Mouse (Mus musculus): ENCODE results near the gene Flcn. TPM values are rescaled to one million over a fixed set of nuclear protein-coding genes. Genes with fewer than 3 reads are reported as not detected.

Flcn gene
- polyA plus RNA-seq, 1 experiment from 2014 or later = 37.0 TPM

DNA sequence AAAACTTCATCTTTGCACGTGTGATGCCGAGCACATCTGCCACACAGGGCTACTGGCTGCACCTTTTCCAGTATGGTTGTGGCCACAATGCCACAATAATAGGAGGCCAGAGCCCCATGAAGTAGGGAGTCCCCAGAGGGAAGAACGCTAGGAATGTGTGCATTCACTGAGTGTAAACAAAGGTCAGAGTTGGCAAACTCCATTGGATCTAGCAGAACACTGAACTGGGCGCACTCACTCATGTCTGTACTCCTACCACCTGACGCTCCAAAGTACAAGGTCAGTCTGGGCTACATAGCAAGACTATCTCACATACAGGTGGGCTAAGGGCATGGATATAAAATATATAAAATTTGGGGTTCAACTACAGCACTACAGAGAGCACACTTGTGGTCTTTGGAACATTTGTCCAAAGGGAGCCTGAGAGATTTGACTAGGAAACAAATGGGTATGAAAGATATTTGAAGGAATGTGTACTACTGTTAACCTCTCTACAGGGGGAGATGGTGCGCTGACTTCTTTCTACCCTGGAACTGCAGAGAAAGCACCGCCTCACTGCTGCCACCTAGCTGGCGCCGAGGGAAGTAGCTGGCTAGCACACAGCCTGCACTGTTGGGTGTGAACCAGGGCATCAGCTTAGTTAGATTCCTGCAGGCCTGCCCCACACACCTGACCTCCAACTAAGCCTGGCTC, 31.5 kb downstream of the Flcn start:
- H3K27ac ChIP-seq = no peak overlapping the region
- no peak overlapping the region for H3K4me2 ChIP-seq (replicated peaks)
- H3K4me1 ChIP-seq = no peaks in the 10 kb centered on the region
- H3K9ac ChIP-seq = no peak overlapping the region
- 57% methylated on average over 9 of the region's 9 CpGs for WGBS
- H3K9me3 ChIP-seq = no peaks in the 10 kb centered on the region
- no peaks in the 10 kb centered on the region for H3K27me3 ChIP-seq
- 0 out of 2 replicates have a peak, but pooled peaks have one; percentile 22 for ATAC-seq (ENCODE audit: insufficient number of reproducible peaks, insufficient read depth, low FRiP score, low TSS enrichment)
- peaks cover 54% of the 10 kb centered on the region for H3K36me3 ChIP-seq
- no peak overlapping the region for H3K4me3 ChIP-seq

DNA sequence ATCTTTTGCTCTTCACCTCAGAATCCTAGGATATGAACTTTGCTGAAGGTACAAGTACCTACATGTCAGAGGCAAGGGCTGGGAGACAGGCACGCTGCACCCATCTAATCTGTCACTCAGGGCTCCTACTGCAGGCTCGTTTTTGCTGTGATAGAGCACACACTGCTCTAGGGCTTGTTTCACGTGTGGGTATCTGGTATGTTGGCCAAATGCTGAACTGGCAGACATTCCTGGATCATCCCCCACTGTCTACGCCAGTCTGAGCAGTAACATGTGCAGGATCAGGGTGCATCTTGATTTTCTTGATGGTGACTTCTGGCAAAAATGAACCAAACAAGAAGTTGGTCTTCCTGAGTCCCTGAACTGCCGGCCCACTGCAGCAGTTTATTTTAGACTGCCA, 32.6 kb downstream of the Flcn start:
- no peak for ATAC-seq (ENCODE audit: insufficient number of reproducible peaks, insufficient read depth, low FRiP score, low TSS enrichment)
- 86% methylated on average over 5 of the region's 5 CpGs for WGBS
- peaks cover 62% of the 10 kb centered on the region for H3K36me3 ChIP-seq

GRCm38 (mm10) chr11:59775435-59776148, 34.2 kb downstream of the Flcn start:
- Histone ChIP-seq H3K9ac (no peak overlapping the region), H3K4me3 (no peak overlapping the region), H3K36me3 (peaks cover 79% of the 10 kb centered on the region), H3K4me1 (no peaks in the 10 kb centered on the region), H3K27ac (no peak overlapping the region), H3K4me2 (replicated peaks) (no peak overlapping the region), H3K27me3 (no peaks in the 10 kb centered on the region), H3K9me3 (no peaks in the 10 kb centered on the region)
- WGBS = 91% methylated on average over 13 of the region's 13 CpGs
- ATAC-seq (ENCODE audit: insufficient number of reproducible peaks, insufficient read depth, low FRiP score, low TSS enrichment) = no peak

More for the DNA sequence above, 32.6 kb downstream of the Flcn start:
- Histone ChIP-seq H3K27me3 (no peaks in the 10 kb centered on the region), H3K4me2 (replicated peaks) (no peak overlapping the region), H3K27ac (no peak overlapping the region), H3K9me3 (no peaks in the 10 kb centered on the region), H3K4me1 (no peaks in the 10 kb centered on the region), H3K9ac (no peak overlapping the region), H3K4me3 (no peak overlapping the region)

DNA sequence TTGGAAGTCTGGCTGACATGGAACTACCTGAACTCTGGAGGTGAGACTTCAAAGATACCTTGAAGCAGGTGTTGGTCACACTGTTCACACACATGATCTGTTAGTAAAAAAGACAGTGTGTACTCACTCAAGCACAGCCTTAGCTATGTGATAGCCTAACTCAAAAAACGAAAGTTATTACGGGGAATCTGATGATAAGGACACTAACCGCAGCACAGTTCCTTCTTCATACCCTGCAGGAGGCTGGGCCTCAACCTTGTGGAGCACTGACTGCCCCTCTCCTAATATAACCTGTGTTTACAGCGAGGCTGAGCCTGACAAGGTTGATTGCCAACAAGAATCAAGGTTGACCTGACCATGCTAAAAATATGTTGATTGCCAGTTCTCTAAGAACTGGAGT, 35.3 kb downstream of the Flcn start:
- Histone ChIP-seq H3K27ac (no peak overlapping the region), H3K36me3 (peaks cover 87% of the 10 kb centered on the region), H3K9ac (no peak overlapping the region), H3K9me3 (no peaks in the 10 kb centered on the region), H3K4me3 (no peak overlapping the region), H3K4me1 (no peaks in the 10 kb centered on the region), H3K27me3 (no peaks in the 10 kb centered on the region), H3K4me2 (replicated peaks) (no peak overlapping the region)
- ATAC-seq (ENCODE audit: insufficient number of reproducible peaks, insufficient read depth, low FRiP score, low TSS enrichment) = no peak
- 89% methylated on average over 4 of the region's 4 CpGs for WGBS

- WGBS = 86% methylated on average over 4 of the region's 4 CpGs
- ATAC-seq (ENCODE audit: insufficient number of reproducible peaks, insufficient read depth, low FRiP score, low TSS enrichment) = no peak
Observed at GRCm38 (mm10) chr11:59772902-59773301, 36.9 kb downstream of the Flcn start.

DNA sequence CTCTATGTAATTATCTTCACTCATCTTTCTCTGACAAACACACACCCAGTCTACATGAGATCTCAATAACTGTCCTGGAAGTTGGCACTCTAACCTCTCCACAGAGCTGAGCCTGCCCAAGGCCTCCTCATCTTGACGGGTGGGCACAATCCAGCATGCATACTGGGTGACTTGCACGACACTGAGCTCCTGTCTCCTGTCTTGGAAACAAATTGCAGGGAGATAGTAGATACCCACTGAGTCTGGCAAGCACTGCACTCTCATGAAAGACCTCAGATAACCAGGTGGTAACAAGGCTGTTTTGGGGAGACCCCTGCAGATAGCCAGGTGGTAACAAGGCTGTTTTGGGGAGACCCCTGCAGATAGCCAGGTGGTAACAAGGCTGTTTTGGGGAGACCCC, 37.5 kb downstream of the Flcn start:
- H3K27ac ChIP-seq = no peak overlapping the region
- H3K4me3 ChIP-seq = no peak overlapping the region
- 86% methylated on average over 2 of the region's 2 CpGs for WGBS
- no peaks in the 10 kb centered on the region for H3K9me3 ChIP-seq
- H3K4me1 ChIP-seq = no peaks in the 10 kb centered on the region
- no peak for ATAC-seq (ENCODE audit: insufficient number of reproducible peaks, insufficient read depth, low FRiP score, low TSS enrichment)
- peaks cover 94% of the 10 kb centered on the region for H3K36me3 ChIP-seq
- no peaks in the 10 kb centered on the region for H3K27me3 ChIP-seq
- H3K4me2 ChIP-seq (replicated peaks) = no peak overlapping the region
- H3K9ac ChIP-seq = no peak overlapping the region

More at GRCm38 (mm10) chr11:59772902-59773301, 36.9 kb downstream of the Flcn start:
- H3K36me3 ChIP-seq = peaks cover 92% of the 10 kb centered on the region
- no peak overlapping the region for H3K4me3 ChIP-seq
- H3K27ac ChIP-seq = no peak overlapping the region
- H3K9me3 ChIP-seq = no peaks in the 10 kb centered on the region
- H3K4me1 ChIP-seq = no peaks in the 10 kb centered on the region
- H3K4me2 ChIP-seq (replicated peaks) = no peak overlapping the region
- no peak overlapping the region for H3K9ac ChIP-seq
- H3K27me3 ChIP-seq = no peaks in the 10 kb centered on the region

GRCm38 (mm10) chr11:59770753-59771152, 39.1 kb downstream of the Flcn start:
- Histone ChIP-seq H3K27me3 (no peaks in the 10 kb centered on the region), H3K4me3 (no peak overlapping the region), H3K4me2 (replicated peaks) (no peak overlapping the region), H3K4me1 (no peaks in the 10 kb centered on the region), H3K9me3 (no peaks in the 10 kb centered on the region), H3K27ac (no peak overlapping the region), H3K9ac (no peak overlapping the region), H3K36me3 (peaks cover 93% of the 10 kb centered on the region)
- 91% methylated on average over 7 of the region's 7 CpGs for WGBS
- no peak for ATAC-seq (ENCODE audit: insufficient number of reproducible peaks, insufficient read depth, low FRiP score, low TSS enrichment)

GRCm38 (mm10) chr11:59769738-59770137, 40.1 kb downstream of the Flcn start:
- Histone ChIP-seq H3K27me3 (no peaks in the 10 kb centered on the region), H3K27ac (no peak overlapping the region), H3K36me3 (peaks cover 94% of the 10 kb centered on the region), H3K9ac (no peak overlapping the region), H3K4me1 (no peaks in the 10 kb centered on the region), H3K4me3 (no peak overlapping the region), H3K9me3 (no peaks in the 10 kb centered on the region), H3K4me2 (replicated peaks) (no peak overlapping the region)
- ATAC-seq (ENCODE audit: insufficient number of reproducible peaks, insufficient read depth, low FRiP score, low TSS enrichment) = no peak
- 90% methylated on average over 6 of the region's 6 CpGs for WGBS

DNA sequence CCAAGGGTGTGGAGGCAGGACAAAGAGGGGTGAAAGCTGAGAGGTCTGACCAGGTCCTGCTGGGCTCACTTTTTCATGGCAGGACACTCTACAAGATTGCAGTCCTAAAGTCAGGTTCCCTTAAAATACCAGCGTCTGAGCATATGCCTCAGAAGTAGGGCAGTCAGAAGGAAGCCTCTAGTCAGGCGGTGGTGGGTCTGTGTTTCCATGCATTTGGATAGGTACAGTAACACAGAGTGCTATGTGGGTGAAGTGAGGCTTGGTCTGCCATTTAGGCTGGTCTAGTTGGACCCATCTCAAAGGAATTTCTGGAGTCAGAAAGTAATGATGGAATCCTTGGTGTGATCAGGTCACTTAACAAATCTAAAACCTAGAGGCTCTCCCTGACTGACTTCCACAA, 40.5 kb downstream of the Flcn start:
- Histone ChIP-seq H3K4me1 (no peaks in the 10 kb centered on the region), H3K4me3 (no peak overlapping the region), H3K9ac (no peak overlapping the region), H3K27ac (no peak overlapping the region), H3K36me3 (peaks cover 94% of the 10 kb centered on the region), H3K27me3 (no peaks in the 10 kb centered on the region), H3K4me2 (replicated peaks) (no peak overlapping the region), H3K9me3 (no peaks in the 10 kb centered on the region)
- WGBS = 86% methylated on average over 2 of the region's 2 CpGs
- no peak for ATAC-seq (ENCODE audit: insufficient number of reproducible peaks, insufficient read depth, low FRiP score, low TSS enrichment)

GRCm38 (mm10) chr11:59760796-59761195, 49.0 kb downstream of the Flcn start:
- Histone ChIP-seq H3K4me2 (replicated peaks) (no peak overlapping the region), H3K4me3 (no peak overlapping the region), H3K4me1 (no peaks in the 10 kb centered on the region), H3K27ac (no peak overlapping the region), H3K9ac (no peak overlapping the region), H3K36me3 (peaks cover 92% of the 10 kb centered on the region), H3K9me3 (no peaks in the 10 kb centered on the region), H3K27me3 (no peaks in the 10 kb centered on the region)
- WGBS = 91% methylated on average over 6 of the region's 6 CpGs
- ATAC-seq (ENCODE audit: insufficient number of reproducible peaks, insufficient read depth, low FRiP score, low TSS enrichment) = no peak

DNA sequence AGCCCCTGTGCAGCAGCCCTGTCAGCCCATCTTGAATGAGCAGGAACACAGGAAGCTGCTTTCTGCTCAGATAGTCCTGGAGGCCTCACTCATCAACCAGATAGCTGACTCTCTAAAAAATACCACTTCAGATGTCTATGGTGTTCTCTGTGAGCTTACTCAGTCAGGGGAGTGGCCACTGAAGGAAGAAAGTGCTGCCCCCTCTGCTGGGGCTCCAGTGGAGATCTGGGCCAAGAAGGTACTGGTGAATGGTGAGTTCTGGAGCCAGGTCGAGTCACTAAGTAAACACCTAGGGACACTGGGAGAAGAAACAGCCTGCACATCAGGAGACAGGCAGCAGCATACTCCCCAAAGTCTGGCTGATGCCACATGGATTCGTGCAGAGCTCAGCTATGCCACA, 50.2 kb downstream of the Flcn start:
- Histone ChIP-seq H3K27ac (no peak overlapping the region), H3K9me3 (no peaks in the 10 kb centered on the region), H3K27me3 (no peaks in the 10 kb centered on the region), H3K4me2 (replicated peaks) (no peak overlapping the region), H3K9ac (no peak overlapping the region), H3K36me3 (peaks cover 92% of the 10 kb centered on the region), H3K4me1 (no peaks in the 10 kb centered on the region), H3K4me3 (no peak overlapping the region)
- 88% methylated on average over 2 of the region's 2 CpGs for WGBS
- no peak for ATAC-seq (ENCODE audit: insufficient number of reproducible peaks, insufficient read depth, low FRiP score, low TSS enrichment)

DNA sequence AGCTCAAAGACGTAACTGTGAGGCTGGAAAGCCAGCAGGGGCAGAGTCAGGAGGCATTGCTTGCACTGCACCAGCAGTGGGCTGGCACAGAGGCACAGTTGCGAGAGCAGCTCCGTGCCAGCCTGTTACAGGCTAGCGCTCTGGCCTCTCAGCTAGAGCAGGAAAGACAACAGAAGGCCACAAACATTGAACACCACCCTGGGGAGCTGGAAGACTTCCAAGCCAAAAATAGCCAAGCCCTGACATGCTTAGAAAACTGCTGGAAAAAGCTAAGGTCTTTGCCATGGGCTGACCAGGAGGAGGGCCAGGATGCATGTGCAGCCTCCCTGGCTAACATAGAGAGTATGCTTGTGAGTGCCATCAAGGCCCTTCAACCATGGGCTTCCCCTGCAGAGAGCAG, 50.6 kb downstream of the Flcn start:
- Histone ChIP-seq H3K4me3 (no peak overlapping the region), H3K9me3 (no peaks in the 10 kb centered on the region), H3K4me2 (replicated peaks) (no peak overlapping the region), H3K27ac (no peak overlapping the region), H3K9ac (no peak overlapping the region), H3K27me3 (no peaks in the 10 kb centered on the region), H3K36me3 (peaks cover 90% of the 10 kb centered on the region), H3K4me1 (no peaks in the 10 kb centered on the region)
- WGBS = 84% methylated on average over 4 of the region's 4 CpGs
- ATAC-seq (ENCODE audit: insufficient number of reproducible peaks, insufficient read depth, low FRiP score, low TSS enrichment) = no peak

Measured in embryonic facial prominence, embryonic 12.5 days (tissue).